Mouse (Mus musculus) neural tube, embryonic 12.5 days (tissue): ENCODE measurements at regions not wholly inside any gene's neighbourhood (a gene's known extent, or its start where the extent isn't known, plus 50 kb on each side); places are given as distances from the start of the nearest gene placed in this dataset.

Experiments
- ATAC-seq: fragments of 200-750 bp; cut with Nextera tagmentation; 2 replicates; pipeline ENCODE4 v1.8.0; 2017; ENCODE audit warnings: low read depth, mild to moderate bottlenecking, moderate TSS enrichment, moderate library complexity; ENCODE audit not compliant: low FRiP score
- H3K27ac ChIP-seq: fragments of 300-500 bp; sonication (generic); 2 replicates; pipeline ENCODE4 v1.5.1; 2016
- H3K27me3 ChIP-seq: fragments of 300-500 bp; sonication (generic); replicated peaks from 2 replicates; pipeline ENCODE4 v1.6.1; 2016; ENCODE audit warnings: mild to moderate bottlenecking
- H3K36me3 ChIP-seq: fragments of 300-500 bp; sonication (generic); 2 replicates; pipeline ENCODE4 v1.6.1; 2016; ENCODE audit warnings: mild to moderate bottlenecking
- H3K4me1 ChIP-seq: fragments of 300-500 bp; sonication (generic); 2 replicates; pipeline ENCODE4 v1.6.1; 2016
- H3K4me2 ChIP-seq: fragments of 300-500 bp; sonication (generic); replicated peaks from 2 replicates; pipeline ENCODE4 v1.6.1; 2016; ENCODE audit warnings: mild to moderate bottlenecking
- H3K4me3 ChIP-seq: fragments of 300-500 bp; sonication (generic); 2 replicates; pipeline ENCODE4 v1.5.1; 2016
- H3K9ac ChIP-seq: fragments of 300-500 bp; sonication (generic); 2 replicates; pipeline ENCODE4 v1.6.1; 2016; ENCODE audit warnings: mild to moderate bottlenecking
- H3K9me3 ChIP-seq: fragments of 300-500 bp; sonication (generic); 2 replicates; pipeline ENCODE4 v1.6.1; 2016; ENCODE audit warnings: mild to moderate bottlenecking
- WGBS: fragments of 180-500 bp; shearing (Covaris S2); methylation state at CpG from one replicate; pipeline ENCODE4 v1.1.7; 2016; 5-methylcytosine and 5-hydroxymethylcytosine counted together

DNA sequence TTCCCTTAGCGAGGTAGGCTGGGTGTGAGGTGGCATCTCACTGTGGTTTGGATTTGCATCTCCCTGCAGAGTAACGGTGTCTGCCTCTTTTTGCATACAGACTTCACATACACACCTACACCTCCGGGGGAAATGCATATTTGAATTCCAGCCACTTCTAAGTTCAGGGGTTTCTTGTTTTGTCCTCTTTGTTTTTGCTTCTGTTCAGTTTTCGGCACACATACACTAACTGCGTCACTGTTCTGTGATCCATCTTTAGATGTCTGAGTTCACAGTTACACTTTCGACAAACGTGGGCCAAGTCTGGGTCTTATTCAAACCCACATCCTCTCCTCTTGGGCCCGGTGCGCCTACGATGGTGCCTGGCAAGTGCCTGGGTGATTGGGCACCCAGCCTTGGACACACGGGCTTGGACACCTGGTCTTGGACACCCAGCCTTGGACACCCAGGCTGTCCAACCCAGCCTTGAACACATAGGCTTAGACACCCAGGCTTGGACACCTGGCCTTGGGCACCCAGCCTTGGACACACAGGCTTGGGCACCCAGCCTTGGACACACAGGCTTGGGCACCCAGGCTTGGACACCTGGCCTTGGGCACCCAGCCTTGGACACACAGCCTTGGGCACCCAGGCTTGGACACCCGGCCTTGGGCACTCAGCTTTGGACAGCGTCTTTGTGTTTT is 51.2 kb upstream of the Smndc1 start:
- Histone ChIP-seq H3K36me3 (no peaks in the 10 kb centered on the region), H3K27ac (no peak overlapping the region), H3K9me3 (no peaks in the 10 kb centered on the region), H3K9ac (no peak overlapping the region), H3K4me3 (no peak overlapping the region), H3K27me3 (peaks cover 4% of the 10 kb centered on the region; the same call in 1 of the 2 replicates), H3K4me2 (no peak overlapping the region), H3K4me1 (peaks cover 33% of the 10 kb centered on the region)
- 83% methylated on average over 13 of the region's 13 CpGs for WGBS
- ATAC-seq: no peak

- H3K36me3 ChIP-seq: no peaks in the 10 kb centered on the region
- no peak overlapping the region for H3K27ac ChIP-seq
- H3K27me3 ChIP-seq: 0 out of 2 replicates have a peak, but pooled peaks cover 2% of the 10 kb centered on the region
- 38% methylated on average over 10 of the region's 10 CpGs for WGBS
- 0 out of 2 replicates have a peak, but pooled peaks have one; percentile 25 for ATAC-seq
- no peak overlapping the region for H3K4me2 ChIP-seq
- no peaks in the 10 kb centered on the region for H3K9me3 ChIP-seq
- no peak overlapping the region for H3K9ac ChIP-seq
- peaks cover 32% of the 10 kb centered on the region for H3K4me1 ChIP-seq
- H3K4me3 ChIP-seq: no peak overlapping the region
Observed at GRCm38 (mm10) chr19:53440327-53441055, 50.1 kb upstream of the Smndc1 start.
